Mouse (Mus musculus) B cell, adult 2 months (primary cell): ENCODE data around the gene Lypd5.
"Not testable (repeated sequence)": the region's sequence is repeated elsewhere in the genome, so short reads cannot be mapped to it uniquely, and the experiment has no call there.

Experiments
- DNase-seq, 2 experiments: peaks; one replicate each; pipeline ENCODE4 v3.0.0; 2022

The Lypd5 gene

GRCm38 (mm10) chr7:24384070-24384469, 35.1 kb downstream of the Lypd5 start:
- DNase-seq = no peak

- peak; percentile 90 to 91 for DNase-seq
Measured at GRCm38 (mm10) chr7:24384827-24385226, 35.8 kb downstream of the Lypd5 start.

DNA sequence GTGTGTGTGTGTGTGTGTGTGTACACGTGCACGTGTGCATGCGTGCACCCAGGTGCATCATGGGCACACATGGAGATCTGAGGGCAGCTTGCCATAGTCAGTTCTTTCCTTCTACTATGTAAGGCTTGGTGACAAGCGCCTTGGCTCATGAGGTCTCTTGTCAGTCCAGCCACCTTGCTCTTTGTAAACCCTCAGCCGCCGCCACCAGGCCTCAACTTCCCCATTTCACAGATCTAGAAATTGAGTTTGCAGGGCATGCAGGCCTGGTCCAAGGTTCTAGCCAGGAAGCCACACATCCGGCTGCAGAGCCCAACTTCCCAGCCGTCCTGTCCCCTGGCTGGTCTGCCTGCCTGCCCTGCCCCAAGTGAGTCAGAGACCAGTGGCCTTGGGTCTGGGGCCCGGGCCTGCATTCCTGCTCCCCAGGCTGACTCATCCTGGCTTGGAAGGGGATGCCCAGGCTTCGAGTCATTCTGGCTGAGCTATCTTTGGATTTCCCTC, 38.1 kb downstream of the Lypd5 start:
- DNase-seq = no peak

DNA sequence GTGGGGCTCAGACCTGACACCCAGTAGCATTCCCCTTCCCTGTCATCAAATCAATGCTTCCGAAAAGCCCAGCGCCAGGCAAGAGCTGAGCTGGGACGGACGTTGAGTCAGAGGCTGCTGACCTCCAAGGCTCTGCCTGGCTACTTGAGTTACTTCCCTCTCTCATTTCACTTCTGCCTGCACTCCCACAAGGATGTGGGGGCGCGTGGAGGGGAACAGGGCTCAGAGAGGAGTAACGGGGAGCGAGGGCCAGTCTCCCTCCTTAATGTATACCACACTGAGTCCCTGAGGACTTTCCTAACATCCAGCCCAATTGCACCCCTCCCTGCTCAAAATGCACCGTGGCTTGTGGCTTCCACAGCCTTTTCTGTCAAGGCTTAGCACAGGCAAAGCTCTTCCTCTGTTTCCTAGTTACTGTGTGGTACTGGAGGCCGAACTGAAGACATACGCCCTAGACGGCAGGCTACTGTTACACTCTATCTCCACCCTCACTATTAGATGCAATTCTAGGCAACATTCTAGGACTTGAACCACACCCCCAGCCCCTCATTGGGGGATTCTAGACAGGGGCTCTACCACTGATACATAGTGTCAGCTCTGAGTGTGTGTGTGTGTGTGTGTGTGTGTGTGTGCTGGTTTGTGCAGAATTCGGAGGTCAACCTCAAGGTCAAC, 40.7 kb downstream of the Lypd5 start:
- DNase-seq = no peak

- no peak for DNase-seq
Measured at GRCm38 (mm10) chr7:24390512-24390911, 41.5 kb downstream of the Lypd5 start.

- no peak for DNase-seq
Measured at GRCm38 (mm10) chr7:24391077-24391476, 42.1 kb downstream of the Lypd5 start.

DNA sequence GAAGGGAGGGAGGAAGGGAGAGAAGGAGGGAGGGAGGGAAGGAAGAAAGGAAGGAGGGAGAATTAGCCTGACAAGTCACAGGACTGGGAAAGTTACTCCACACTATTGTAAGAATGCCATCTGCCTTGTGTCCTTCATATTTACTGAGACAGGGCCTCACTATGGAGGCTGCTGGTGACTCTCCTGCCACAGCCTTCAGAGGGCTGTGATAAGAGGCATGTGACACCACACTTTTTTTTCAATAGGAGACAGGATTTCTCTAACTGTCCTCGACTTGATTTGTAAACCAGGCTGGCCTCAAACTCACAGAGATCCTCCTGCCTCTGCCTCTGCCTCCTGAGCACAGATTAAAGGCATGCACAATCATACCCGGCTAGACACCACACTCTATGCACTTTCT, 42.7 kb downstream of the Lypd5 start:
- DNase-seq = no peak

- DNase-seq = no peak
Measured at GRCm38 (mm10) chr7:24394054-24394453, 45.1 kb downstream of the Lypd5 start.

DNA sequence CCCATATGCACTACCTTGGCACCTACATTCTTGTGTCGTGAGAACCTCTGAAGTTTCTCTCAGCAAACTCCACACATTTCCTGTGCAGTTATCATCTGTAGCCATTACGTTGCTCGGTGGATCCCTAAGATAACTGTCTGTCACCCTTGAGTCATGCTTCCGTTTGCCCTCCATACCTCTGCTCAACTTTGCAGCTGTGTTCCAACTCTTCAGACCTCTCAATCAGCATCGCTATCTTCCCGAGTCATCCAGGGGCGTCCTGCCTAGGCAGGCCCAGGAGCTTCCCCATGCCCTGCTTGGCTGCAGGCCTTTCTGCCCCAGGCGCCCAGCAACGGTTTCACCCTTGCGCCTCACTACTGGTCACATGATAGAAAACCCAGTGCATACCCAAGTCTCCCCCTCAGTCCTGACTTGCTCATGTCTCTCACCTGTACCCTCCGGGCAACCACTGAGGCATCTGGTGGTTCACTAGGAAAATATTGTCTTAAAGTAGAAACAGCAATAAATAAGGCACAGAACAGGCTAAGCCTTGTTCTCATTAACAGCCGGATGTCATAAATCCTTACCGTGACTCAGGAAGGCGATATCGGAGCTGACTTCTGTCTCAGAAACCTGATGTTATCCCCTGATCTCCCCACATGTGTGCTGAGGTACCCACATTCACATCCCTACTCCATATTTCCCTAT, 45.6 kb downstream of the Lypd5 start:
- no peak for DNase-seq

- DNase-seq = no peak
Measured at GRCm38 (mm10) chr7:24396832-24397231, 47.8 kb downstream of the Lypd5 start.

DNA sequence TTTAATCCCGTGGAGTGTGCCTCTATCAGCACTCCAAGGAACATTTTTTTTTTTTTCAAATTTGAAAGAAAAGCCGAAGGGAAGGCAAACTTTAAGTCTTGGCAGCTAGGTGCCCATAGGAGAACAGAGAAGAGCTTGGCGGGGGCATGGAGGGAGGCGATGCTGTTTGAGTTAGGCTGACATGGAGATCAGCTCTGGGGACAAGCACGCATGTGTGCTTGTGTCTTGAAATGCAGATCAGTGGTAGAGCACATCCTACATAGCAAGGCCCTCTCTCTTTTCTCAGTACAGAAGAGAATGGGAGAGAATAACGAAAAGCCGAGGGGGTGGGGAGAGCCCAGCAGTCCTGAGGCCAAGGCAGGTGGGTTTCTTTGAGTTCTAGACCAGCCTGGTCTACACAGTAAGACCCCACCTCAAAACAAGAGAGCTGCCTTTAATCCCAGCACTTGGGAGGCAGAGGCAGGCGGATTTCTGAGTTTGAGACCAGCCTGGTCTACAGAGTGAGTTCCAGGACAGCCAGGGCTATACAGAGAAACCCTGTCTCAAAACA, 49.4 kb downstream of the Lypd5 start:
- DNase-seq = no peak

DNA sequence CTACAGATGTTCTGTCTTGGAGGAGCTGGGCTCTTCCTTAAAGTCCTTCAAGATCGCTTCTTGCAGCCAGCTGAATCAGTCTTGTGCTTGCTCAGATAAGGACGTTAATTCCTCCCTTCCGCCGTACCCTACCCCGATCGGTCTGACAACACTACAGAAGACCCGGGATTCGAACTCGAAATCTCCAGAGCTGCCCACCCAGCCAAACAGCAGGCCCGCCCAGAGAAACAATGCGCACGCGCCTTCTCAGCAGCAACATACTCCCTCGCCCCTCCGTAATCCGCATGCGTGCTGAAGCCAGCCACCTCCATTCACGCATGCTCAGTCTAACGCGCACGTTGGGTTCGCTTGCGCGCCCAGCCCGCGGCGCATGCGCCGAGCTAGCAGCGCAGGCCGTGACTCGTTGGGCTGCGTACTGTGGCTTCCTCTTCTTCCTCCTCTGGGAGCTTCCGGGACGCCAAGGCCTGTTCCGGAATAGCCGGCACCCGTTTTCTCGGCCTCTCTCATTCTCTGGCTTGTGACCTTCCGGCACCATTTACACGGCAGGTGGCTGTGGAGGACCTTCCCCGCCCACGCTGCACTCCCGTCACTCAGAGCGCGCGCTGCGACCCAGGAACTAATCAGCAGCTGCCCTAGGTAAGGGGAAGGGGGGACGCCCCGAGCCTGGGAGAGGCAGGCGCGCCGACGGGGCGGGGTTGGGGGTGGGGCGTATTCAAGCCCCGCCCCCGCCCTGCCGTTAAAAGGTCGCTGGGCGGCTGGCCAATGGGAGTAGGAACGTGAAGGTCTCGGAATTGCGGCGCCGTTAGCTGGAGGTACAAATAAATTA, 50.5 kb downstream of the Lypd5 start, which contains the start of gene Smg9:
TSS of gene Smg9 (plus strand) at position 364 of the 826 bp plus-strand sequence.
- DNase-seq = peak; percentile 95

DNA sequence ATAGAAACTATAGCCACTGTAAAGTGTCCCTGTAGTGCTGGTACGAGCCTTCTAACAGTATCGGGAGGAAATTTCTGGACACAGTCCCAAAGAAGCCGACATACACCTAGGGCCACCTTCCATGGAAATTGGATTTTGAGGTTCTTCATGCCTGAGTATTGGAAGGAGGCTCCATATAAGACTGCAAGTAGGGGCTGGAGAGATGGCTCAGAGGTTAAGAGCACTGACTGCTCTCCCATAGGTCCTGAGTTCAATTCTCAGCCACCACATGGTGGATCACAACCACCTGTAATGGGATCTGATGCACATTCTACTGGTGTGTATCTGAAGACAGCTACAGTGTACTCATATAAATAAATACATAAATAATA, 51.1 kb downstream of the Lypd5 start:
- DNase-seq = no peak

- DNase-seq = not testable (repeated sequence)
Measured at GRCm38 (mm10) chr7:24400489-24400888, 51.5 kb downstream of the Lypd5 start.

GRCm38 (mm10) chr7:24402851-24403250, 53.9 kb downstream of the Lypd5 start:
- DNase-seq = peak; percentile 49 to 51
